Mouse (Mus musculus) ES-E14 (cell line): Measurements from ENCODE around the gene Fancc. TPM values are rescaled to one million over a fixed set of nuclear protein-coding genes. Genes with fewer than 3 reads are reported as not detected.

Source experiments
- DNase-seq: peaks from one replicate; pipeline ENCODE4 v3.0.0-alpha.2; 2013; ENCODE audit warnings: low read depth, low spot score
- H3K27ac ChIP-seq: 2 replicates; pipeline ENCODE4 v1.5.1; 2012; ENCODE audit warnings: low read depth, mild to moderate bottlenecking, low read length, moderate library complexity, mixed read lengths; ENCODE audit not compliant: poor library complexity, insufficient read depth, severe bottlenecking
- H3K36me3 ChIP-seq: 2 replicates; pipeline ENCODE4 v1.6.1; 2012; ENCODE audit warnings: mild to moderate bottlenecking, low read length, moderate library complexity, mixed read lengths; ENCODE audit not compliant: control insufficient read depth, poor library complexity, insufficient read depth, severe bottlenecking
- H3K4me1 ChIP-seq, 2 experiments: fragments of 150-350 bp in 1 of 2; sonication (generic) in 1 of 2; 2 replicates each; pipeline ENCODE4 v1.6.1; 2012; ENCODE audit warnings: low read length in 2 of 2, mild to moderate bottlenecking in 1 of 2, mixed read lengths in 1 of 2; ENCODE audit not compliant: control insufficient read depth in 2 of 2, insufficient read depth in 2 of 2, poor library complexity in 1 of 2
- H3K4me3 ChIP-seq, 2 experiments: fragments of 150-350 bp in 1 of 2; sonication (generic) in 1 of 2; 2 replicates each; pipeline ENCODE4 v1.5.1; 2012; ENCODE audit warnings: low read length in 2 of 2, low read depth in 1 of 2, mild to moderate bottlenecking in 1 of 2, mixed read lengths in 1 of 2; ENCODE audit not compliant: insufficient read depth in 1 of 2, poor library complexity in 1 of 2, severe bottlenecking in 1 of 2
- H3K9ac ChIP-seq: 2 replicates; pipeline ENCODE4 v1.6.1; 2012; ENCODE audit warnings: low read depth, mild to moderate bottlenecking, low read length, mixed read lengths; ENCODE audit not compliant: poor library complexity, insufficient read depth, severe bottlenecking
- H3K9me3 ChIP-seq: fragments of 150-350 bp; sonication (generic); 2 replicates; pipeline ENCODE4 v1.6.1; 2012; ENCODE audit warnings: low read depth, mild to moderate bottlenecking, low read length; ENCODE audit not compliant: control insufficient read depth, insufficient read depth
- CHD2 ChIP-seq: IDR thresholded peaks from 2 replicates; pipeline ENCODE4 v1.6.1; 2014; ENCODE audit warnings: mild to moderate bottlenecking, low read depth, low read length, inconsistent platforms
- HCFC1 ChIP-seq: IDR thresholded peaks from 2 replicates; pipeline ENCODE4 v1.6.1; 2012; ENCODE audit warnings: low read length, inconsistent platforms, borderline replicate concordance; ENCODE audit not compliant: insufficient read depth
- MAFK ChIP-seq: IDR thresholded peaks from 2 replicates; pipeline ENCODE4 v1.6.1; 2014; ENCODE audit warnings: mild to moderate bottlenecking, low read depth, low read length, inconsistent platforms; ENCODE audit not compliant: insufficient read depth
- ZC3H11A ChIP-seq: IDR thresholded peaks from 2 replicates; pipeline ENCODE4 v1.6.1; 2012; ENCODE audit warnings: low read depth, mild to moderate bottlenecking, inconsistent platforms, low read length, borderline replicate concordance
- ZNF384 ChIP-seq: IDR thresholded peaks from 2 replicates; pipeline ENCODE4 v1.6.1; 2012; ENCODE audit warnings: low read depth, low read length, inconsistent platforms
- in situ Hi-C, 2 experiments: fragments of 600-800 bp; cut with MboI; formaldehyde crosslinking; loops; one replicate each; pipeline ENCODE4 v1.15.1; 2025; ENCODE audit warnings: low sequenced_read_pairs in 2 of 2, inconsistent platforms in 1 of 2; ENCODE audit not compliant: unreplicated experiment in 2 of 2
- total RNA-seq: library from RNA; depleted of rRNA; stranded (reverse); fragments of 300-350 nt; gene quantifications from 2 replicates; pipeline ENCODE4 v1.2.3, GENCODE M21; 2012

Fancc gene
- total RNA-seq, 1 experiment: 9.4 TPM

DNA sequence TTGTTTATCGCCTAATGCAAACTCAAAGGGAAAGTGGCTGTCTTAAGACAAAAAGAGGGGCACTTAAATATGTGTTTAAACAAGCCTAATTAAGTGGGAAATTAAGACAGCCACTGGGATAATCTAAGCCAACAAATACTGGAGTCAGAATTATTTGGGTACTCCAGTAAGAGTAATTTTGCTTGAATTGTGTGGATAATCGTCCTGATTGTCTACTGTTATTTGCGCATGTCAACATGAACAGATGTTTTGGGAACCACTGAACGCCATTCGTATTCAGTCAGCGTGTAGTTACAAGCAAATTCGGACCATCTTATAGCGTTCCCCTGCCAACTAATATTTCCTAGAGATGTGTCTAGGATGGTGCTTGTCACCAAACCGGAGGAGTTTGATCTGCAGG lies 33.8 kb upstream of the Fancc start:
- in situ Hi-C loops: no loop called here
- no peaks in the 10 kb centered on the region for H3K9me3 ChIP-seq
- H3K36me3 ChIP-seq: peaks cover 36% of the 10 kb centered on the region
- TF ChIP-seq ZC3H11A (no peak), CHD2 (no peak), ZNF384 (no peak), HCFC1 (no peak), MAFK (no peak)
- peak overlapping the region; percentile 65; the same call in 1 of the 2 replicates for H3K27ac ChIP-seq
- DNase-seq: no peak
- H3K9ac ChIP-seq: no peak overlapping the region
- no peak overlapping the region; a peak in 1 of 4 replicates for H3K4me3 ChIP-seq
- peaks cover 24 to 29% of the 10 kb centered on the region in 2 experiments for H3K4me1 ChIP-seq

DNA sequence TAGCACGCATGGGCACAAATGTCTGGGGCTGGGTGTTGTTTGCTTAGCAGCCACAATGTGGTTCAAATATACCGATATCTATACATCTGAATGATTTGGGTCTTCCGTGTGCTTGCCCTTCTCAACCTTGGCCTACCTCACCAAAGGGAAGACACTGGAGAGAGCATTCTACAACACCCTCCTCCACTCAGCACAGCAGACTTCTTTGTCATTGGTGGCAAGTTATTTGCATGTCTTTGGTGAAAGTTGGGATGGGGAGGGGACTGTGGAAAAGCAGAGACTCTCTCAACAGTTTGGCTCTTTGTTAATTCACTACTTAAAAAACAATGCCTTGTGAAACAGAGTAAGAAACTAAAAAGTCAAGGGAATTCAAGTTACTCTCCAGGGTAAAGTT lies 33.3 kb upstream of the Fancc start:
- peaks cover 33% of the 10 kb centered on the region for H3K36me3 ChIP-seq
- H3K27ac ChIP-seq: peak overlapping the region; percentile 82
- no peak for TF ChIP-seq ZNF384
- TF ChIP-seq CHD2: 0 out of 2 replicates have a peak, but pooled peaks have one; percentile 18
- peaks cover 25 to 31% of the 10 kb centered on the region in 2 experiments for H3K4me1 ChIP-seq
- H3K9ac ChIP-seq: no peak overlapping the region
- H3K9me3 ChIP-seq: no peaks in the 10 kb centered on the region
- in situ Hi-C loops: no loop called here
- peak; percentile 75 for DNase-seq
- H3K4me3 ChIP-seq: peak overlapping the region in 1 of 2 experiments; percentile 35; a peak in 2 of 4 replicates

DNA sequence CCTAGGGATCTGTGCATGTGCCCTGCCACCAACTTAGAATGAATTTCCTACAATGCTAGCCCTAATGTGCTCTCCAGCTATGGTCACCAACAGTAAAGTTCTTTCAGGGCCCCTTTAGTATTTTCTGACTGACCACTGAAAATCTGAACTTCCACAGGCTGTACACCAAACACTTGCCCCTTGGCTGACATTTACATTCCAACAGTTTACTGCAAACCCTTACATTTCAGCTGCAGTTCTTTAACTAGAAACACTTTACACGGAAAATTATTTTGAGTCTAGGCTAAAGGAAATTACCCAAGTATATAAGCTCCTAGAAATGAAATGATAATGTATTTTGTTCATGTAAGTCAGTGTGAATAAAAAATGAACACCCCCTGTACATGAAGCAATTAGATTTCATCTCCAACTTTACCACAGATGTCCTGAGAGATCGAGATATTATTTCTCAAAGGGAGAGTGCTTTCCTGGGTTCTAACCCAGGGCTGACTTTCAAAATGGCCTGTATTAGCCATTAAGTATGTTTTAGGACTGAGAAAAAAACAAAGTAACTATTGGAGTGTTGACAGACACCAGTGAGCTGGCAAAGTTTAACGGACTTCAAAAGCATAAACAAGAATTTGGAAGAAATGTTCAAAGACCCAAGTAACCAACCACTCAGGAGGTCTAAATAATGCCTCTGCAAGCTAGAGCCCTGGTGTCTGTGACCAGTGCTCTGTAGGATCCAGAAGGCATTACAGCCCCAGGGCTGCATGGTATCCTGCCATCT lies 32.7 kb upstream of the Fancc start:
- Histone ChIP-seq H3K27ac (peak overlapping the region; percentile 82), H3K36me3 (peaks cover 38% of the 10 kb centered on the region), H3K4me3 (peak overlapping the region in 1 of 2 experiments; percentile 35; a peak in 2 of 4 replicates), H3K4me1 (peaks cover 28 to 31% of the 10 kb centered on the region in 2 experiments), H3K9ac (no peak overlapping the region), H3K9me3 (no peaks in the 10 kb centered on the region)
- no peak for DNase-seq
- in situ Hi-C loops: no loop called here
- TF ChIP-seq MAFK (no peak), CHD2 (no peak), ZNF384 (no peak), ZC3H11A (no peak), HCFC1 (no peak)

DNA sequence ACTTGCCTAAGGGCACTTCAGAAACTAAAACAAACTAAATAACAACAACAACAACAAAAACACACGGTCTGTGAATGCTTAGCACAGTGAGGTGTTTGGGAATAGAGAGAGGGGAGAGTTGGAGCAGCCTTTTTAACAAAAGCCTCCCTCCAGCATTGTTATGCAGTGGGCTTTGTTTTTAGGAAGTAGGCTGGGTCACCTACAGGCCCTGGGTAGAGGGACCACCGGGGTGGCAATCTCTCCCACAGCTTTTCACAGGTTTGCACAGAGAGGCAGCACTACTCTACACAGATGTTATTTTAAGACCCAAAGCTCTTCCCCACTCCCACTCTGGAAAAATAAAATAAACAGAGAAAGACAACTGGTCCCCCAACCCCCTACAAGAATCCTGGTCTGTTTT lies 31.8 kb upstream of the Fancc start:
- Histone ChIP-seq H3K9me3 (no peaks in the 10 kb centered on the region), H3K36me3 (peaks cover 40% of the 10 kb centered on the region), H3K27ac (peak overlapping the region; percentile 42; the same call in 1 of the 2 replicates), H3K4me1 (peaks cover 25 to 33% of the 10 kb centered on the region in 2 experiments), H3K9ac (no peak overlapping the region), H3K4me3 (peak overlapping the region; percentile 1 to 3; a peak in 2 of 4 replicates)
- in situ Hi-C loops: no loop called here
- no peak for DNase-seq
- TF ChIP-seq MAFK: no peak
- no peak for TF ChIP-seq ZC3H11A

DNA sequence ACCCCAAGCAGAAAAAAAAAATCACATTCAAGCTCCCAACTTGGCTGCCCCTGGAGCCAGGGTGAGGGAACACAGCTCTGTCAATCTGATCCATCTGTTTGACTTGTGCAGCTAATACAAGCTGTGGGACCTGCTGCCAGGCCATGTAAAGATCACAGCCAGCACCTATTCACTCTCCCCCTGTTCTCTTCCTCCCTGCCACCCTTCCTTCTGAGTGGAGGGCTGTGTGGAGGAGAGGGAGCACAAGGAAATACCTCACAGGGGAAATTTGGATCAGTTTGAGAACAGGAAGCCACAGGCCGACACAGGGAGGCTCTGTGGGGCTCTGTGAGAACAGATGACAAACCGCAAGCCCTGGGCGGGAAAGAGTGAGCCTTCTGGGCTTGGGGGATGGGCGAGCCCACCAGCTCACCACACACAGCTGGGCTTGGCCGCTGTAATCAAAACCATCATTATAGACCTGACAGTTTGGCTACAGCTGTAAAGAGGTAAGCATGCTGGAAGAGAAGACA lies 31.1 kb upstream of the Fancc start:
- no peak overlapping the region for H3K9ac ChIP-seq
- peak overlapping the region; percentile 13; the same call in 1 of the 2 replicates for H3K27ac ChIP-seq
- peak overlapping the region; percentile 1 to 3; a peak in 2 of 4 replicates for H3K4me3 ChIP-seq
- TF ChIP-seq HCFC1 (no peak), MAFK (no peak), CHD2 (no peak), ZC3H11A (no peak), ZNF384 (no peak)
- peaks cover 35% of the 10 kb centered on the region for H3K36me3 ChIP-seq
- H3K9me3 ChIP-seq: no peaks in the 10 kb centered on the region
- DNase-seq: no peak
- H3K4me1 ChIP-seq: peaks cover 25 to 33% of the 10 kb centered on the region in 2 experiments
- in situ Hi-C loops: no loop called here
